Mouse (Mus musculus) lung, postnatal 10 days (tissue): ENCODE data around the gene Rnf7.

ENCODE experiments used
- DNase-seq: peaks from one replicate; pipeline ENCODE4 v3.0.0; 2021

Rnf7 gene

DNA sequence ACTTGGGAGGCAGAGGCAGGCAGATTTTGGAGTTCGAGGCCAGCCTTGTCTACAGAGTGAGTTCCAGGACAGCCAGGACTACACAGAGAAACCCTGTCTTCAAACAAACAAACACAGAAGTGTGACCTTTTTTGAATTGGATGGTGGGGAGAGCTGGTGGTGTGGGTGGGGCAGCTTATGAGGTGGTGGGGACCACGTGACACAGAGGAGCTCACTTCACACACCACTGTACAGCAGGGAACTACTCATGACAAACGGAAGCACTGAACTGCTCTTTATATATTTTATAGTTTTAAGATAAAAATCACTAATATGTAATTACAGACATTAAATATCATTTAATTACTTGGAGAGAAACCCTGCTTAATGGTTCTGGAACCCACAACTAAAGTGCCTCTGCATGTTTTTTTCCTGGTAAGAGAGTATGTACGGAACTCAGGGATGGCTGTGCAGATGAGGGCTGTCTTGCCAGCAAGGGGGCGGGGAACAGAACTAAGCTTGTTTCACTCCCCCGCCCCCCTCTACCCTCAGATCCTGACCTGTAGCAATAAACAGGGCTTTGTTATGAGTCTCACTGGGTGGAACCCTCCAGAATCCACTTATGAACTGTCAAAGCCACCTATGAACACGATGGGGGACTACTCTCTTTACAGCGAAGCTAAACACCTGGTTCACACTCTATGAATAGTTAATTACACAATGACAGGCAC, 8.8 kb downstream of the Rnf7 start:
- DNase-seq, result peak; percentile 18

DNA sequence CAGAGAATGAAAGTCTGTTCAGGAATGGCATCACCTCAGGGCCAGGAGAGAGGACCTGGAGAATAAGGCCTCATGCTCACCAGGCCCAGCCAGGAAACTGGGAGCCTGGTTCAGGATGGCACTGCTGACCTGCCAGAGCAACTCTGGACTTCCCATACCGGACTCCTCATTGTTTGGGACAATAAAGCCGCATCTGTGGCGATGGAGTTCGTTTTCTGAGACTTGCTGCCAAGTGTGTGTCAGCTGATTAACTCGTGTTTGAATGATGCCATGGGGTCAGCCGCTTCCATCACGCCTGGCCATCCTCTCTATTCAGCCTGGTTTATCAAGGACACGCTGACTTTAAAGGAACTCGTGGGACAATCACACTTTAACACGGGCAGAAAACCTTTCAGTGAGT, 14.8 kb downstream of the Rnf7 start:
- DNase-seq, result peak; percentile 21

DNA sequence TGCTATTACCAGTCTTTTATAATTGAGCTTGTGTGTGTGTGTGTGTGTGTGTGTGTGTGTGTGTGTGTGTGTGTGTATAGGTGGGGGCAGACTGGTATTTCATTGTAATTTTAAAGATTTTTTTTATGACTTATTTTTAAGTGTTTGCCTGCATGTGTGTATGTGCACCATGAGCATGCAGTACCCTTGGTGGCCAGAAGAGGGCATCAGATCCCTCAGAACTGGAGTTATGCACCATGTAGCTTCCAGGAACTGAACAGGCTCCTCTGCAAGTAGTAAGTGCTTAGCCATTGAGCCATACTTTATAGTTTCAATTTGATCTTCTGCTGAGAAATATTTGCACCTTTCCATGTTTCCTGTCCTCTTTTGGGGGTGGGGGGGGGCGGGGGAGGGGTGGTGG, 16.9 kb downstream of the Rnf7 start:
- no peak for DNase-seq

DNA sequence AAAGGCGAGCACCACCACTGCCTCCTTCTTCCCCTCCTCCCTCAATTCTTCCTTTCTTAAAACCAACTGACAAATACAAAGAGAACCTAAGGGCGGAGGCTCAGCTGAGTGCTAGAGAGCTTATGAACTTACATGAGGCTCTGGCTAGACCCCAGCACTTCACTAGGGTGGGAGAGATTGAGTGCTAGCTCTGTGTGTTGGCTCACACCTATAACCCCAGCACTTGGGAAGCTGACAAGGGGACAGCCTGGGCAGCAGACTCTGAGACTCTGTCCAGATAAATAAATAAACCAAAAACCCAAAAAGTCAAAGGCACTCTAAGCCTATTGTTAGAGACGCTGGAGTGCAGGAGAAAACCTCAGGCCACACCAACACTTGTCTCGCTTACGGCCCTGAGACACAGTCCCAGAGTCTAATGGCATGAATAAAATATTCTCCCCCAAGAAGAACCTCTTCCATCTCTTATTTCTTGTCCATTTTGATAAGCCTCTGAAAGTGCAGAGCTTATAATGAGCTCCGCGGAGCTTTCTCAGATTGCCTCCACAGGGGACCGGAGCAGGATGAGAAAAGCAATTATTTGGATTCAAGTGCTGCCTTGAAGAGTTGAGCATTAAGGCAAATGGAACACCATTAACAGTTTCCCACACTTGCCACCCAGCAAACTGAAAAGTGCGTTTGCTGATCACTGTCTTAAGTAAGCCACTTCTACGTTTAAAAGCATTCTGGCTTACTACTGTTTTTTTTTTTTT, 18.2 kb downstream of the Rnf7 start:
- peak; percentile 58 for DNase-seq

DNA sequence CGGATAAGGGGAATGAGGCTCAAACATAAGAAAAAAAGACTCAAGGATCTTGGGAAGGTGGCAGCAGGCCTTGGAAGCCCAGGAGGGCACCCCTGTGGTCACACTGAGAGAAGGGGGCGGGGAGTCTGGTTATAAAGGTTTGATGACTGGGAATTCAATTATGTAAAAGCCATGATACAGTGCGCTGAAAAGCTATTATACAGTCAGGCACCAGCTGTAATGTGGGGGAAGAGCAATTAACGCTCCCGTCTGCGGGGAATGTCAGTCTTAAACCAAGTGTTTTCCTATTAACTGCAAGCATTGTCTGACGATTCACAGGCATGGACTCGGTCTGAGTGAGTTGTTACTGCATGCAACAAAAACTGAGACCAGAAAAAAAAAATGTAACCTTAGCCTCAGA, 22.9 kb downstream of the Rnf7 start:
- DNase-seq, result no peak

DNA sequence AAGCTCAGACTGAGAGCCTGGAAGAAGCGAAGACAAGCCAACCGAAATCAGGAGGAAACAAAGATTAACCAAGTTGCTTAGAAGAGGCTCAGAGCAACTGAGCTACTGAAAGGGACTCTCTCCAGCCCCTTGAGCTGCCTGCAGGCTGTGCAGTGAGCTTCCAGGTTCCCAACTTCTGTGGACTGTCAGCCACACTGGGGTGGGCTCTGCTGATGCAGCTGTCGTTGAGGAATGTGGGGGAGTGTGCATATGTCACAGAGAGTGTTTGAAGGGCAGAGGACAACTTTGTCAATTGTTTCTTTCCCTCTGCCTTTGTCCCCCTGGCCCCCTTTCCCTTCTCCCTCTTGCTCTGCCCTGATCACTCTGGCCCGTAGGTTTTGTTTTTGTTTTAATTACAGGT, 25.5 kb downstream of the Rnf7 start:
- DNase-seq, result no peak

DNA sequence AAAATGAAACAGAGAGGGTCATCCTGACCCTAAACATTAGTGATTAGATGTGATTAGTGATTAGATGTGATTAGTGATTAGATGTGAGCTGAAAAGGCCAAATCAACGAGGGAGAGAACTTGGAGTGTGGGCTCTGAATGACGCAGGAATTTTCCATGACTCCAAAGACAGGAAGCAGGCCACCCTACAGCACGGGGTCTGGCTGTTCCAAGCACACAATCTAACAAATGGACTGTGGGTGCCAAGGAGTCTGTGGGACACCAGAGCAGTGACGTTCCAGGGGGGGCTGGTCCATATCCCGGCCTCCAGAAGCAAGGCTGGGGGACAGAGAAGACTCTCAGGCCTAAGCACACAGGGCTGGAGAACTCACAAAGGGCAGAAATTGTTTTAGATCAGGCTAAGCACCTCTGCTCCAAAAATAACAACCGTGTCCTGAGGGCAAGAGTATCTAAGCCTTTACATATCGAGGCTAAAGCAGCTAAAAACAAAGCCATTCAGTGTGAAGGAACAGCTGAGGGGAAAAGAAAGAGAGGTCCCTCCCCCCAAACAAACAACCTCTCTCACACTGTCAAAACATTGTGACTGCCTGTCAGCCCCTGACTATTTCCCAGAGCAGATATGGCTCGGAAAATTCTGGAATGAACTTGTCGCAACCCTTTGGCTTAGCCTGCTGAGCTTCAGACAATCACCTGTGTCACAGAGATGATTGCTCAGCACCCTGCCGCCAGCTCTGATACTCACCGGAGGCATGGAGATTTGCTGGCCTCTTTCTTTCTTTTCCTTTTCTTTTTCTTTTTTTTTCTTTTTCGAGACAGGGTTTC, 27.4 kb downstream of the Rnf7 start:
- DNase-seq, result peak; percentile 59

DNA sequence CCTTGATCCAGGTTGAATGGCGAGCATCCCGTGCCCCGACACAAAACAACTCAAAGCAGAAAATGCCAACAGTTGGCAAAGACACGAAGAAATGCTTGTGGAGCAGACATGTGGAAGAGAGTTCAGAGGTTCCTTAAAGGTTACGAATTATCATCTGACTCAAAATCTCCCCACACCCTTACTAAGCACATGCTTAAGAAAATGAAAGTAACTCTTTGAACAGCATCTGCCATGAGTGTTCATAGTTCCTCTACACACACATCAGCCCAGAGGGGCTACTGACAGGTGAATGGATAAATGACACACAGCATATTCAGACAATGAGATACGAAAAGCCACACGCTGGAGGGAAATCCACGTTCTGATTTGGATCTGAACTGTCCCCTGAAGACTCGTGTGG, 29.0 kb downstream of the Rnf7 start:
- DNase-seq, result no peak

DNA sequence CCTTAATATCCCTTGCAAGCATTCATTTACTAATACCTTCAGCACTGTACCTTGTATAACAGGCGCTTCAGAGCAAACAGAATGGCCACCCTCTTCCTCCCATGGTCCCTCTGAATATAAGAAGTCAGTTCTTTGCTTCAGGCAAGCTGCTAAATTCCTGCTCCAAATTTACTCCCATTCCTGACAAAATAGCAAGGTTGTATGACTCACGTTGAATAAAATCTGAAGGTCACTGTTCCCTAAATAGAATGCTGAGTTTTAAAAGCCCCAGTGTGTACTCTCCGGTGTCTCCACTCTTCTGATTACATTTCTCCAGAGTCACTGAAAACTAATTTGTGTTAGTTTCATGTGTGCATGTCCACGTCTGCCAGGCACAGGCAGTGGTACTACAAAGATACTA, 33.1 kb downstream of the Rnf7 start:
- no peak for DNase-seq

DNA sequence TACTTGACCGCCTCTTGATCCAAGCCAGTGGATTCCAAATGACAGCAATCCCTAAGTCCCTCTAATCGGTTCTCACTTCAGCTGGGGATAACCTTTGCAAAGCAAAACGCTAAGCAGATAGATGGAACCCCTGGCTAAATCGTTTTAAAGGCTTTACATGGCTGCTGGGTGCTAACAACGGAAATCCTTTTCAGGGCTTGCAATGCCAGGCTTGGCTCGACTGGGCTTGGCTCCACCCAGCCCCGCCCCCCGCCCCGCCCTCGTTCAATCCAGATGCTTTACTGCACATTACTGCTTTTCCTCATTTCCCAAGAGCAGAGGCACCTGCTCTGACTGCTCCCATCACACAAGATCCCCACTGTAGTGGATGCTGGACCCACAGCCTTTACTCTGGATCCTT, 36.4 kb downstream of the Rnf7 start:
- DNase-seq, result no peak

DNA sequence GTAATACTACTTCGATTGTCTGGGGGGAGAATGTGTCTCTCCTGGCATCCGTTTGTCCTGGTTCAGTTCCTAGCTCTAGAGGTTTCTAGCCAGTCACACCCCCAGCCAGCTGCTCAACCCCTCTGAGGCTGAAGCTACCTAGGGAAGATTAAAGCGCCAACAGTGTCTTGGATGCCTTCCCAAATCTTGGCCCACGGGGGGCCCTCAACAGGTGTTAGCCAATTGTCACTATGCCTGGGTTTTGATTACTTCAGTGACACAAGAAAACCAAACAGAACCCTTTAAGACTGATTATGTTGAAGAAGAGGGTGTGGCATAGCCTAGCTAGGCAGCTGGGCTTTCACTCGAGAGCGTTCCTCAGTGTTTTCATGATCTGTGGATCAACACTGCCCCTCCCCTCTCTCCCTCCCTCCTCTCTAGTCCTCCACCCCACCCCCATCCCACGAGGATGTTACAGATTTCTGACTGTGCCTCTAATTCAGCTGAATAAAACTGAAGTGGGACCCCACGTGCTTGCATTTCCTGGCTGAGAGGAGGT, 40.1 kb downstream of the Rnf7 start:
- DNase-seq, result peak; percentile 70

DNA sequence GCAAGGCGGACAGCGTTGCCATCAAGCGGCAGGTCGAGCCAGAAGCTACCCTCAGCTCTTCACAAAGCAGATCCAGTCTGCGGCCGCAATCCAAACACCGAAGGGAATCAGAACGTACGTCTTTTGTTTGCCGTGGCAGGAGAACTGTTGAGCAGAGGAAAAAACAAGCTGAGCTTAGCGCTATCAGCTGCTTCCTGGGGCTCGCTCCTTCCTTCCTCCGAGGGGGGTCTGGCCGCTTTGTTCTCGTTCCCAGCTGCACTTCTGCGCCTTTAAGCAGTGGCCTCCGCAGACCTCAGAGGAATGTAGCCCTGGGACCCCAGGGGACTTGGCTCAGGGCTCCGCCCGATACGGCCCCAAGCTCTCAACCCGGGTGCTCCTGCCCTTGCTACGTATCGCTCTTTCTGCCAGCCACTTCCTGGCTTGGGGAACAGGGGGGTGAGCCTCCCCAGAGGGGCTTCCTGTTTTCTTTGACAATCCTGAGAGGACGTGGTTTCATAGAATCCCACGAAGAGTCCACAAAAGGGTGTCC, 40.6 kb downstream of the Rnf7 start:
- peak; percentile 83 for DNase-seq

DNA sequence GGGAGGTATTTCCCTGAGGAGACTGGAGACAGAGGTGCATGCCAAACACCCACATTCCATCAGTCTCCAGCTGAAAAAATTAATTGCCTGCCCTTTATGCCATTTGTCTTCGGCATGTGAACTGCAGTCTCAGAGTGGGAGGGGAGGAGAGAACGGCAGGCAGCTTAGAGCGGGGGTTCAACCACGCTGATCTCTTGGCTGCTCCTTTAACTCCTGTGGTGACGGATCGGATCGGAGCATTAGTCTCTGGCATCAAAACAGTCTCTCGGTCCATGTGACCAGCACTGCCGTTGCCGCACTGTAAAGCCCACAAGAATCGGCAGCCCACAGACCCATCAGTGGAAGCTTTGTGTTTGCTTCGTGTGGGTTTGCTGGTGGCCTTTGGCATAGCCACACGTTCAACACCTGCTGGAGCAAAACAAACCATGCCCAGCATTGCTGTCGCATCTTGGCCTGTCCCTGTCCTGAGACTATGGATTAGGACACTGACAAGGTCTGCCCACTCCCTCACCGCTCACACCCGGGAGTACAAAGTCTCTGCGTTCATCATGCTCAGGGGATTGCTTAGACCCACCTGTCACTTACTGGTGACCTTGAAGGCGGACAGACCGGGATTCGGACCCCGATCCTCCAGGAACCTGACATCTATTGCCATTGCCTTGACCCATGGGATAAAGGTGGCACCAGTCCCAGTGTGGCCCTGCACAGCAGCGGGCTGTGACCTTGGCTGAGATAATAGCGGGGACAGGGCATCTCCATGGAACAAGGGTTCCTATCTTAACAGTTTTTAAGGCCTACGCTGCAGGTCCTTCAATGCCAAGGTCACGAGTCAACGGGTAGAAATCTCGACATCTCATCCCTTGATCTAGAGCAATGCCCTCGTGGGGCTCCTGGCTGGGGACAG, 41.3 kb downstream of the Rnf7 start:
- no peak for DNase-seq

DNA sequence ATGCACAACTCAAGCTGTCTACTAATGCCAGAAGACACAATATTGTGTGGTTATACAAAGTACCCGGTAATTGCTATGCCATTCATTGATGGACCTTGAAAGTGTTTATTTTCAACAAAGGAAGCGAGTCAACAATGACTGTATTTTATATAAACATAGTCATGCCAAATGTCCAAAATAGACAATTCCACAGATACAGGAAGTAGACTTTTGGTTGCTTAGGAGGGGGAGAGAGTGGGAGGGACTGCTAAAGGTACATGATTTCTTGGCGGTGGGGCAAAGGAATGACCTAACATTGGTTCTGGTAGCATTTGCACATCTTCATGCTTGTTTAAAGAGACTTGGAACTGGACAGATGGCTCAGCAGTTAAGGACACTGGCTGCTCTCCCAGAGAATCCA, 45.9 kb downstream of the Rnf7 start:
- DNase-seq, result peak; percentile 51

DNA sequence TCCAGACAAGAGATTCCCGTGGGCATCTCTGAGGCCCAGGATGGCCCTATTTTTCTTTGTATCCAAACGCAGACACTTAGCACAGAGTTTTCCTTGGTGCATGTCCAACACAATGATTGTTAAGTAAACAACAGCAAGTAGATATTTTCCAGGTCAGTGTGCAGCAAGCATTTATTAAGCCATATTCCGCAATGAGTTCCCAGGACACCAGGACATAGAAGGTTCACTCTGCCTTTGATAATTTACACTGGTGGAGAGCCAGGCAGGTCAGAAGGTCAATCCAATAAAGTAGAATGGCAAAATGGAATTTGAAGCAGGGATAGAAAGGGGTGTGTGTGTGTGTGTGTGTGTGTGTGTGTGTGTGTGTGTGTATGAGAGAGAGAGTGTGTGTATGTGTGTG, 47.4 kb downstream of the Rnf7 start:
- DNase-seq, result no peak

DNA sequence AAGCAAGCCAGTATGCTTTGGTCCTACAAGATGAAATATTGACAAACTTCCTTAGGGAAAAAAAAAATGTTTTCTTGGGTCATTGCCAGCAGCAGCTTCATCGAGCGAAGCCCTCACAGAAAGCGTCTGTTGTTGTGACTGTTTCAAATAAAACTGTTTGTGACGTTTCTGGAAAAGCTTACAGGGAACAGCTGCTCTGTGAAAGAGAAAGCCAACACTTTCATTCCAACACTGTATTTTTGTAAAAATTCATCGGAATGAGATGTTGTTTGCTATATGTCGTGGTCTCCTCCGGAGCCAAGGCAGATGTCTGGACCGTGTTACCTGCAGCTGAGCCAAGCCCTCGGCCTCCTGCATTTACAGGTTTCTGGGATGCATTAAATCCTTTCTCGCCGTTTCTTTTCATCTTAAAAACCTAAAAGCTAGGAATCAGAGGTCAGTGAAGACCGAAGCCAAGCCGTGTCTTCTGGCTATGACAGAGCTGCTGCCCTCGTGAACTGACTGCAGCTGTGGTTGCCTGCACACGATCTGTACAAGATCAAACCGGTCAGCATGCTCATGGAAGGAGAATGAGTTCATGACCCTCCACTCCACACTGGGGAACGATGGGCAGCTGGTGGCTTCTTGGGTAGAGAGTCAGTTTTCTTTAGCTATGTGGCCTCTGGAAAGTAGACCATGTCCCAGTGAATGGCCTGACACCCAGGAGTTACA, 50.0 kb downstream of the Rnf7 start:
- DNase-seq, result peak; percentile 76

DNA sequence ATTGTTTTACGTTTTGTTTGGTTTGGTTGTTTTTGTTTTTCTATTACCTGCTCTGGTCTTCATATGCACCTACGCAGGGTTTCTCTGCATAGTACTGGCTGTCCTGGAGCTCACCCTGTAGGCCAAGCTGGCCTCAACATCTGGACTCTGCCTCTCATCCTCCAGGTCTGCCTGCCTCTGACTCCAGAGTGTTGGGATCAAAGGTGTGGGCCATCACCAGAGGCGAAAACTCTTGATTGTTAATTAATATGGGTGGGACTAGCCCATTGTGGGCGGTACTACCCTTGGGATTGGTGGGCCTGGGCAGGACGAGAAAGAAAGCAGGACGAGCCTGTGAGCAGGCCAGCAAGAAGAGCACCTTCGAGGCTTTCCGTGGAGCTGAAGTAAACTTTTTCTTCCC, 54.4 kb downstream of the Rnf7 start:
- DNase-seq, result no peak
